Mouse (Mus musculus) mouse trophoblast stem cell (cell line): ENCODE data around the gene D1Ertd622e.

Experiments used
- in situ Hi-C, 2 experiments: fragments of 300-500 bp; cut with MseI, MboI; formaldehyde crosslinking; loops; 2 replicates in 1 of 2; 3 replicates in 1 of 2; pipeline ENCODE4 v1.15.1; 2025

The D1Ertd622e gene

DNA sequence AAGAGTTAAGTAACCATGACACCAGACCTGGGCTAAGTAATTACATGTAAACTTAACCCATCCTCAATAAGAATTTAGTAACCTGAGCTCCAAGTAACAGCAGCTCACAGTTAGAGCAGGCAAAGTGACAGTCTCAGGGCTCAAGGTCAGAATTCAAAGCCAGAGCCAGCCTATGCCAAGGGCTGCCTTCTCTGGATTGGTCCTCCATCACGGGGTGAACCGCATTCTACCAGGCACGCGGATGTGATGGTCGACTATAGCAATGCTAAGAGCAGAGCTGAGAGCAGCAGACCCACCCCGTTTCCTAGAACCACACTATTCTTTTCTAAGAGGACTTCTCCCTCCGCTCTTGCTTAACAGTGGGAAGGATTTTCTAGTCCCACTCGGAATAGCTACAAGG lies 27.8 kb downstream of the D1Ertd622e start:
- in situ Hi-C loops = no loop called here

DNA sequence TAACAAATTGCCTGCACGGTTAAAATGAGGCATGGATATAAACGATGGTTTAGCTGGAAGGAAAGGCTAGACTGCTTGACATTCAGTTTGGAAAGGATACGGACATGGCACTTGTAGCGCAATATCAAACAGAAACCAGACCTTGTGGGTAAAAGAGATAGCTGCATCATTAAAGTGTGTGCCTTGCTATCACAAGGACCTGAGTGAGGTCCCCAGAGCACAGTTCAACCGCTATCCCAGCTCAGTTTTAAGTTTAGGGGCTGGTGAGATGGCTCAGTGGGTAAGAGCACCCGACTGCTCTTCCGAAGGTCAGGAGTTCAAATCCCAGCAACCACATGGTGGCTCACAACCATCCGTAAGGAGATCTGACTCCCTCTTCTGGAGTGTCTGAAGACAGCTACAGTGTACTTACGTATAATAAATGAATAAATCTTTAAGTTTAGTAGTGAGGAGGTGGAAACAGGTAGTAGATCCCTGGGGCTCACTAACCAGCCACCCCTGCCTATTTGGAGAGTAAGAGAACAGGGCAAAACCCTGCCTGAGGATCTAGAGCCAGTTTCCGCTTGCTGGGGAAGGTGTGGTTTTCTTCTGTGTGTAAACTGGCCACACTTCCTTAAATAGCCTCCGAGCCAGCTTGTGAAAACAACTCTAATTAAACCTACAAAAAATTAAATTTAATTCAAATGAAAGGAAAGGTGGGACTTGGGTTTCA lies 29.2 kb downstream of the D1Ertd622e start:
- in situ Hi-C loops = no loop called here

DNA sequence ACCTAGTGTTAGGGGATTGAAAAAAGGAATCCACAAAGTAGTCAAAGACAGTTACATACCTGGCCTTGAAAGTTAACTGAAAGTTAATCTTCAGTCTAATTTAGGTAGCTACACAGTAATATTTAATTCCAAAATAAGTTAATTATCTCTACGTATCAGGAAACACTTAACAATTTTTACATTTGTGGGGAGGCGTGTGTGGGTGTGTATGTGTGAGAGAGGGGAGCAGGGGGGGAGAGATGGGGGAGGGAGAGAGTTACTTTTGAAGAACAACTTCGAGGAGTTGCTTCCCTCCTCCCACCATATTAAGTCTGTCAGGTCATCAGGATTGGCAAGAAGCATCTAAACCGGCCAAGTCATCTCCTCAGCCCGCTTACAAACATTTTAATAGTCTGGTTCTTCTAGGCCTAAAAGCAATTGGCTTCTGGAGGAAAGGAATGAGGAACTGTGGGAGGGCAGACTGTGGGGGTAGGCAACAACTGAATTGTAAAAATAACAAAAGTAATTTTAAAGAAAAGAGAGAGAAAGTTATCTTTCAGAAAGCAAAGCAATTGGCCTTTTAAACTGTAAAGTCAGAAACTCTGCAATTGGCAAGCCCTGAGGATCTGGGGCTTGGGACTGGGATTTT lies 29.9 kb downstream of the D1Ertd622e start:
- in situ Hi-C loops = no loop called here

DNA sequence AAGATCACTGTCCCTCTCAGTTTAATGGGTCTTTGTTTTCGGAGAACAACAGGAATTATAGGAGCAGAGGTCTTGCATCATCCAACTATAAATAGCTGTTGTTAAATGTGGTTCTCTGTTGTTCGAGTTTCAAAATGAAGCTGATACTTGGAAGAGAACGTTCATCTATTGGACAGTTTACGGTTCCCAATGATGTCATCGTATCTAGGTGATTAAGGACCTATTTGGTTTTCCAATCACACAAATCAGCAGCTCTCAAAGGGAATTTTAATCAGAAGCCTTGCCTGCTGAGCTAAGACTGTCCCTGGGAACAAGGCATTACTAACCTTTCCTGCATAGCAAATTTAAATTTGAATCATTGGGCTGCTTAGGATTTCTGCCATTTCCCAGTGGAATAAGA lies 31.7 kb downstream of the D1Ertd622e start:
- in situ Hi-C loops = no loop called here

DNA sequence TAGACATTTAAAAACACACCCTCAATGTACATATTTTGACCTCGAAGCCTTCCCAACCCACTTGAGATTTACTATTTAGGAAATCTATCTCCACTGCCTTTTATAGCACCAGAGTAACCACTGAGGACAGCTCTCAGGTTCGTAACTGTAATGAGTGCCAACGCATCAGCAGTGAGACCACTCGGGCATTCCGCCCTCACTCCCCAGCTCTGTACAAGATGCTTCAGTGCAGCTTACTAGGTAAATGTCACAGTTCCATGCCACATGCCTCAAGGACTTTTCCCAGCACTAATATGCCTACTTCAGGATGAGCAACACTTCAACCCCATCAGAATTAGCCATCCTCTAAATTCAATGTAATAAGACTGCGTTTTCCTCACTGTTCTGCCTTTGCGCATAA lies 33.0 kb downstream of the D1Ertd622e start:
- in situ Hi-C loops = no loop called here

DNA sequence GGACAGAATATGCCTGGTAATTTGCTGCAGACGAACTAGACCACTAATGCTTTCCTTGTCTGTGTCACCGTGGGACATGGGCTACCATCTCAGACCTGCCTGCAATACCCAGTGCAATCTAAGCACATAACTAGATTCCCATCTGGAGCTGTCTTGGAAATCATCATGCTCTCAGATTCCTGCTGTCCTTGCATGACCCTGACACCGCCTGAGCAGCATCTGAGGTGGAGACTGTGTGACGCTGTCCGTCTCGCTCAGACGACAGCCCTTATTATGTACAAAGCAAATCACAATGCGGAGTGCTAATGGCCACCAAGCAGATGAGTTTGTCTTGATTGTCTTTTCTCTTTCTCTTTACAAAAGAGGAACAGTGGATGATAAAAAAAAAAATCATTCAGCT lies 33.9 kb downstream of the D1Ertd622e start:
- in situ Hi-C loops = no loop called here

DNA sequence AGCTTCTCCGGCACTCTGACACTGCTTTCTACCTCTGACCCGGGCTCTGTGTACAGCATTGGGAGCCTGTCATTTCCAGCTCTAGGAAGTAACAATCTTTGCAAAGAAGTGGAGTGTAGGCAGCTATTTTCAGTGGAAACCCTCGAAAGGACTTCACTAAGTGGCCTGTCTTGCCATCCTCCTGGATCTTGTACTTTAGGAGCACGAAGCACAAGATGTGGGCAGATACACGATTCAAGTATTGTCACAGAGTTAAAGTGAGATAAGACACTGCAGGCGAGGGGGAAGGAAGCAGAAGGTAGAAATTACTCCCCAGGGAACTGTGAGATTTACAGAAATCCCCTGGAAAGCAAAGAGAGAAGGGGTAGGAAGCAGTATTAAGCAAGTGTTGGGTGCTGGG lies 36.4 kb downstream of the D1Ertd622e start:
- in situ Hi-C loops = no loop called here

DNA sequence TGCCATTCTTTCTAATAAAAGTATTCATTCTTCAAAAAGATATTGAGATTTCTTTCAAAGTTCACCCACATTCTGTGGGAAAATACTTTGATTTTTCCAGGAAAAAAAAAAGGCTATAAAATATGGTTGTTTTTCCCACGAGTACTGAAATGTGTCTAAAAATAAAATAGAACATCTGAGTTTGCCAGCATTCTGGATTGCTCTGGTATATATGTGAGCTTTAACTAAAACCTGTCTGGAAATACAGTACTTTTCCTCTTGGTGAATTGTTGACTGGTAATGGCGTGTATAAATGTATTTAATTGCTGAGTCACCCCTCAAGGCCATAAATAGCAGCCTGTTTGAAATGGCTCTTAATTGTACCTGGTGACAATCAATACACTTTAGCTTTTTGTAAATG lies 37.5 kb downstream of the D1Ertd622e start:
- in situ Hi-C loops = no loop called here

DNA sequence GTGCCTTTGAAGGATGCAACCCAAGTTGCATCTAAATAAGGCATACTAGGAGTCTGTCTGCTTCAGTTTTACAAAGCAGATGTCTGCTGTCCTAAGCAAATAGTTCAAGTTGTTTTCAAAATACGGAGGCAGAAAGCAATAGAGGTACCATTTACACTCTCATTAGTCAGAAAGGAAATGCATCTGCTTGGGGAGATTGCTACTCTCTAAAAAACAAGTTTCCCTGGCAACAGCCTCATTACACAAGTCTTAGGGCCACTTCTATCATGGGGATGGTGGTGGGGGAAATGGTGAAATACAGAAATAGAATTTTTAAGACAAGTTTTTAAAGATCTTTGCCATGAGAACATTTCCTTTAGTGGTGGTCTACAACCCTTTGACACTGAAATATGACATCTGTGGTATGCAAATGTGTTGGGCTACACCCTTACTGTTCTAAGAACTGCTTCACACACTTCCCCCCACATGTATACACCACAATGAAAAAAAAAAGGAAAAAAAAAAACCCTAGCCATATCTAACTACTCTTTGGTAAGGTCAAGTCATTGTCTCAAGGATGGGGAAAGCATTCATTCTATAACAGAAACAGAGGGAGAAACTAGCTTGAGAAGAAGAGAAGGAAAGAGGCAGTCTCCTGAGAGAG lies 38.5 kb downstream of the D1Ertd622e start:
- in situ Hi-C loops = no loop called here

DNA sequence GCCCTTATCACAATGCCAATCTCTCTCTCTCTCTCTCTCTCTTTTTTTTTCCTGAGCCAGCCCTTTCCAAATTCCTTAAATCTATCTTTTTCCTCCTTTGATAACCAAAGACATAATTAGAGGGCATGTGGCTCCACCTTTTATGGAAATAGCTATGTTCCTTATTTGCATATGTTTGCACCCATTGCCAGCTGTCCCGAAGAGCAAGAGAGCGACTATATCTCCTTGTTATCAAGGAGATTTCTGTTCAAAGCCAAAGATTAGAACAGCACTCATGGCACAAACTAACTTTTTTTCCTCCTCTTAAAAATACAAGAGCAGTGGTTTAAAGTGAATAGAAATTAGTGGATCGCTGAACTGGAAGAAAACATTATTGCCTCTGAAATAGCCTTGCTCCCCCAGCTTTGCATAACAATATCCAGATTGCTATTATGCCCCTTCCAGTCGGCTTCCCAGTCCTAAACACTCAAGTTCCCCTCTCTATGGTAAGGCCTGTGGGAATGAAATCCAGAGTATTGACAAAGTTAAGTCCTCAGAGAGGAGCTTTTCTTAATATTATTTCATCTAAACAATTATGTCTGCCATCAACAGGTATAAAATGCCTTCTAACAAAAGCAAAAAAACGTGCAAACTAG lies 39.2 kb downstream of the D1Ertd622e start:
- in situ Hi-C loops = no loop called here

DNA sequence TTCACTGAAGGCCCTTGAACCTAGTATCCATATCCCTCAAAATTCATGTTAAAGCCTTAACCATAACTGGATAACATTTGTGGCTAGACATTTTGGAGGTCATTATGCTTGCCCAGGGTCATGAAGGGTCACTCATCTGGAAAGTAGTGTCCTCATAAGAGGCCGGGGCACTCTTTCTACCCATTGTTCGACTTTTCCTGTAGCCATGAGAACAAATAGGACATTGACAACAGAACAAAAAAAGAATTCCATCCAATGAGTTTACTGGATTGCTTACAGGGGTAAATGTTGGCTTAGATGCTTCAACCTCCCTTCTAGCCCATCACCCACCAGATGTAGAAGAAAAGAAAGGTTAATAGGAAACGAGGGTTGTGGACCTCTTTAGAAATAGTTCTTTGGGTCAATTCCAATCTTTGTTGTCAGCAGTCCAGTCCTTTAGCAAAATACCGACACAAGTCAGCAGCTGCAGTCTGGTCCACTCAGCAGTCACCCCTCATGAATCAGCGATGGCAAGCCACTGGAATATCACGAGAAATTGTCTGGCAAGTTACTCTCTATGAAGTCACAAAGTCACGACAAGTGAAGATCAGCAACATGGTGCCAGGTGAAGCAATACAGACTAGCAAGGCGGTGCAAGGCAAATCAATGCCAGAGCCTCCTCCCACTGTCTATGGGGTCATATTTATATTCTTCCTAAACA lies 42.1 kb downstream of the D1Ertd622e start:
- in situ Hi-C loops = no loop called here

DNA sequence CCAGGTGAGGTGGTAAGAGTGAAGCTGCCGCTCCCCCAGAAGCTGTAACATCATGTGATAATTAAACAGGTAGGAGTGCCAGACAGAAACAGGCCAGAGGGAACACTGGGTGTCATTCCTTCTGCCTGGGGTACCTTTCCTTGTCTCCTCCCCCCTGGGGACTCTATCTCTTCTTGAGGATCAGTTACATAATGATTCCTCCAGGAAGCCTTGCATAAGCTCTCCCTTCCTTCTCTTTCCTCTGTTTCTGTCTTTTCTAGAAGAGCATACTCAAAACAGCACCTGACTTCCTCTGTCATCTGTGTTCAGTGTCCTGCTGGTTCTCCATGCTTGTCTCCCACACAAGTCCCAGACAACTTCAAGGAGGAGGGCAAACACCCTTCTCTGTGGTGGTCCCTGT lies 46.3 kb downstream of the D1Ertd622e start:
- in situ Hi-C loops = no loop called here

DNA sequence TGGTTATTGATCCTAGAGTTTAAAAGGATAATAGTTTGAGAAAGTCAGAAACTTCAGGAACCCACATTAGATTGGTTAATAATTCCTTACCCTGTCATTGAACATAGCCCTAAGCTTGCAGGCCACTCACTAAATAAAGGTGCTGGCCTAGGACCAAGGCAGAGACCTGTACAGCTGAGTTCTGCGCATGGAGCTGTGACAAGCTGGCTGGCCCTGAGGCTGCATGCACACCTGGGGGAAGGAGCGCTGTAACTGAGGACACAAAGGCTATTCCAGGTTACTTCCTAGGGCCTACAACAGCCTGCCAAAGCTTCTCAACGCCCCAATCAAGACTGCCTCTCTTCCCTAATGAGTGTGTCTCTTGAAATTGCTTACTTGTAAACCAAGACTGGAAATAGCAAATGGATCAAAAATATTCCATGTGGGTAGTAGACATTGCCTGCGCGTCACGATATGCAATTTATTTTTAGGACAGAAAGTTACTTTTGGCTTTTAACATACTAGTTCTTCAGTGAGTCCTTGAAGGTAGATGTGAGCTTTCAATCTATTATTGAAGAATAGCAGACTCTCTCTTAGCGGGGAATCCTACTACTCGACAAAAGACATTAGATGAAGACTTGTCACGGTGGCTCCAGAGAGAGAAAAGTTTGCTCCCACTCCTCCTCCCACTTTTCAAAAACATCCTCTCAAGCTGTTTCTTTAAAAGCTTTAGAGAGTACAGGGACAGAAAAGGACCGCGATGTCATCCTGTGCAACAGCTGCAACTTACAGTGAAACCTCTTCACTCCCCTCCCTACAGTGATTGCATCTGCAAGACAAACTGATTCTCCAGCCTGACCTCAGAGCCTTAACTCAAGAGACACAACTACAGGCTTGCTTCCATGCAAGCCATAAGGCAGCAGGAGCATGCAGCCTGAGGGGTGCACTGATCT lies 47.1 kb downstream of the D1Ertd622e start:
- in situ Hi-C loops = no loop called here

DNA sequence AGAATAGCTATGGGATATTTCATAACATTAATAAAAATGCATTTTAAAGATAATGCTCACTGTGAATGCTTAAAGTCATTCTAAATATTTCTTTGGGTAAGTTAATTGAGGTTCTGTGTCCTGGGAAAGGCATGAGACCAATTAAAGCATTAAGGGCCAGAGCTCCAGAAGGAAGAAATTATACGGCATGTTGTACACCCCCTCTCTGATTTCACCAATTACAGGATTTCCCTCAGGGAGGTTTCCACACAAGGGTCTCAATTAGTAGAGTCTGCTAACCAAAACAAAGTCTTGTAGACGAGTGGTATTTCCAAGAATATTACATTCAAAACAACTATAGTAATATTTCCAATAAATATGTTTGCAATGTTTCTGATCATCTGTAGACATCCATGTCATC lies 50.1 kb downstream of the D1Ertd622e start:
- in situ Hi-C loops = no loop called here

DNA sequence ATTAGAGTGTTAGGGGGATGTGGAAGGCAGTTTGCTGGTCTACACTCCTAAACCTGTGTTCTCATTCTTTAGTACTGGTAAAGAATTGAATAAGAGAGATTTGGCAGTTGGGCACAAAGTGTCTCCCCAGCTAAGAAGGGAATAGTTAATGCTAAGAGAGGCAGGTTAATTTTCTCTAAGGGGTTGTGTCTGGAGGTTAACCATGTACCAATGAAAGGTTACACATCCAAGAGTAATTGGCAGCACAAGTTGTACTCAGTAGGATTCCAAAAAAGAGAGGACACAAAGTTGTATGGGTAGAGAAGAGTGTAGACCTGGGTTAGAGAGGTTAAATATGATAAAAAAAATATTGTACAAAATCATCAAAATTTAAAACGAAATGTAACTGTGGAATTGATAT lies 58.5 kb downstream of the D1Ertd622e start:
- in situ Hi-C loops = no loop called here

DNA sequence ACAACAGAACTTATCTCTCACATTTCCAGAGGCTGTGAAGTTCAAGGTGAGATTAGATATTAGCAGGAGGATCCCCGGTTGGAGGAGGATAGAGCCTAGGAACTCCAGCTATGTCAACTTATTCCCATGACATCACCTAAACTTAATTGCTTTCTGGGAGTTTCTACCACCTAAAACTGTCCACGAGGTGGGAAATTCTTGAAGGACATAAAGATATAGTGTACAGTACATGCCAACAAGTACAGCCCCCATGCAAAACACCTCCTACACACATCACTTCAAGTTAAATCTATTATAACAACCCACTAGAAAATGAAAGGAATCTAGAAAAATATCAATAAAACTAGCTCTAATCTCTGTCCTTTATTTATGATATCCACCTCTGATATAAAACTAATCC lies 61.5 kb downstream of the D1Ertd622e start:
- in situ Hi-C loops = no loop called here

DNA sequence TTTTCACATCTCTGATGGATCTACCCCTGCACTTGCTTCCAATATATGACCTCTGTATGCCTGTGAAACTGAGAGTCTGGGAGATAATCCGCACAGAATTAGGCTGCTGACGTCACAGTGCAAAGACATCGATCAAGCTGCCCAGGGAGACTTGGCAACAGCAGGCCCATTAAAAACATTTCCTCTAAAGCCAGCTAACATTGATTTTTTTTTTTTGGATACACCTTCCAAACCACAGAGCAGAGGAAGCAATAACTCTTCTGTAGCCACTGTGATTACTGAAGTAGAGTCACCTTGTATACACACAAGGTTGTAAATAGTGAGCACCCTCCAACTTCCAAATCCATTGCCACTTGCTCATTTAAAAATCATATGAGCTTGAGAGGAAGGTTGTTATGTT lies 62.8 kb downstream of the D1Ertd622e start:
- in situ Hi-C loops = no loop called here

DNA sequence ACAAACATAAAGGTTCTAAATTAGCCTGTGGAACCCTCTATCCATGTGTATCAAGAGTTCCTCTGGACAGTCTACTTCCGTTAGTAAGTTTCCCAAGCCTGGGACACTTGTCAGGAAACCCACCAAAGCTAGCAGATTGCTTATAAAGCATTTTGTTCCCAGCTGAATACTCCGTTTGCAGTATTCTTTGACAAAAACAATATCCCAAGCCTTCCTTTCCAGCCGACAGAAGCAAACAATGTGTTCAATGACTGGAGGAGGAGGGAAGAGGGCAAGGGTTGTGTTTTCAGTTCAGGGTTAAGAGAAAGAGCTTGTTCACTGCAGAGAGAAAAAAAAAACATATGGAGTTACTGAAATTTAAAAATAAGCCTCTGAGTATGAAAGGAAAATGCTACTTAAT lies 73.3 kb downstream of the D1Ertd622e start:
- in situ Hi-C loops = no loop called here

DNA sequence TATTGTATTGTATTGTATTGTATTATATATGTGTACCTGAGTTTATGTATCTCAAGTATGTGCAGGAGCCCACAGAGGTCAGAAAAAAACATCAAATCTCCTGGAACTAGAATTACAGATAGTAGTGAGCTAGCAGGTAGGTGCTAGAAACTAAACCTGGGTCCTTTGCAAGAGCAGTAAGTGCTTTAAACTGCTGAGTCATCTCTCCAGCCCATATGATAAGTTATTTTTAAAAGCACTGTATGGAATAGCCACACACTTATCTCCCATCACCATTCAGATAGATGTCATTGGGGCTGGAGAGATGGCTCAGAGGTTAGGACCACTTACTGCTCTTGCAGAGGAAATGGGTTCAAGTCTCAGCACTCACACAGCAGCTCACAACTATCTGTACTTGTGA lies 76.8 kb downstream of the D1Ertd622e start:
- in situ Hi-C loops = no loop called here

DNA sequence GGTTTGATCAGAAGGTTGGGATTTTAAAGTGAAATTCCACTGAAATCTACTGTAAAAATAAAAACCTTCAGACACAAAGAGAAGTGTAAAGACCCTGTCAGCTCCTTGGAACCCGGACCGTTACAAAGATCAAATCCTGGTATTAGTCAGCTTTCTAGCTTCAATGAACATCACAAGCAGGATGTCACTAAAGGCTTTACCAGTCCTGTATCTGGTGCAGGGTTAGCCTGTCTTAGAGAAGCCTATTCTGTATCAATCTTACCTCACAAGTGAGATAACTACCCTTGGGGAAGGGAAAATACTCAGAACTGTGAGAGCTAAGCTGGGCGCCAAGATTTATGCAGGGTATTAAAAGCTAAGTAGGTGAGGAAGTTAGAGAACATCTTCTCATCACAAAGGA lies 77.7 kb downstream of the D1Ertd622e start:
- in situ Hi-C loops = no loop called here

DNA sequence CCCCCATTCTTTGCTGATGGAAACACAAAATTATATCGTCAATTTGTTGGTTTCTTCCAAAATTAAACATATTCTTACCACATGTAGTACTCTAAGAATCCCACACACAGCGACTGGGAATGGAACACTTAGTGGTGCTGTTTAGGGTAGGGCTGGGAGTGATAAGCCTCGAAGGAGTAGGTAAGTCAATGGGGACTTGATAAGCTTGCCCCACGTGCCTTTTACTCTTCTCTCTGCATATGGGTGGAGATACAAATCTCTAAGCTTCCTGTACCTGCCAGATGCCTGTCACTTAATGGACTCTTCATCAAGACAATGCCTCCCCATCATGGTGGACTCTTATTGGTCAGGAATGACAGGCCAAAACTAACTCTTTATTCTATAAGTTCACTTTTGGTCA lies 78.8 kb downstream of the D1Ertd622e start:
- in situ Hi-C loops = no loop called here
